Mouse (Mus musculus): ENCODE measurements around the gene BC028528. TPM values are rescaled to one million over a fixed set of nuclear protein-coding genes. Genes with fewer than 3 reads are reported as not detected.

Gene BC028528
- polyA plus RNA-seq, 1 experiment: 0.30 TPM

GRCm38 (mm10) chr3:95881979-95882815 is 9.6 kb downstream of the BC028528 start, which contains the start of gene Ciart:
TSS of gene Ciart (minus strand) at chr3:95882251.
- Histone ChIP-seq H3K4me1 (peaks cover 29% of the 10 kb centered on the region), H3K4me3 (replicated peaks) (peak within 1 kb of the TSS; percentile 93), H3K36me3 (replicated peaks; ENCODE audit: low read length) (peaks cover 33% of the 10 kb centered on the region), H3K9me3 (no peaks in the 10 kb centered on the region), H3K27me3 (replicated peaks) (peaks cover 1% of the 10 kb centered on the region)
- TF ChIP-seq GATA1 (IDR thresholded peaks at IDR 0.05; ENCODE audit: borderline replicate concordance, low read length) (no peak), FLI1 (IDR thresholded peaks at IDR 0.05; ENCODE audit: low read length) (no peak)

- Histone ChIP-seq H3K27me3 (replicated peaks) (no peaks in the 10 kb centered on the region), H3K9me3 (no peaks in the 10 kb centered on the region), H3K4me3 (replicated peaks) (no peak overlapping the region), H3K4me1 (peaks cover 40% of the 10 kb centered on the region), H3K36me3 (replicated peaks; ENCODE audit: low read length) (peaks cover 37% of the 10 kb centered on the region)
- TF ChIP-seq GATA1 (IDR thresholded peaks at IDR 0.05; ENCODE audit: borderline replicate concordance, low read length) (no peak), FLI1 (IDR thresholded peaks at IDR 0.05; ENCODE audit: low read length) (no peak)
These were observed 12.7 kb downstream of the BC028528 start for GRCm38 (mm10) chr3:95879063-95879462.

- TF ChIP-seq FLI1 (IDR thresholded peaks at IDR 0.05; ENCODE audit: low read length) (no peak), GATA1 (IDR thresholded peaks at IDR 0.05; ENCODE audit: borderline replicate concordance, low read length) (no peak)
- Histone ChIP-seq H3K4me1 (peaks cover 36% of the 10 kb centered on the region), H3K4me3 (replicated peaks) (peak overlapping the region; percentile 97), H3K9me3 (no peaks in the 10 kb centered on the region), H3K27me3 (replicated peaks) (no peaks in the 10 kb centered on the region), H3K36me3 (replicated peaks; ENCODE audit: low read length) (peaks cover 42% of the 10 kb centered on the region)
These were observed 19.8 kb downstream of the BC028528 start for GRCm38 (mm10) chr3:95872048-95872447.

GRCm38 (mm10) chr3:95871392-95871867 is 20.4 kb downstream of the BC028528 start, which contains the start of gene Mrps21:
TSS of gene Mrps21 (minus strand) at chr3:95871519.
- Histone ChIP-seq H3K9me3 (no peaks in the 10 kb centered on the region), H3K4me1 (peaks cover 36% of the 10 kb centered on the region), H3K4me3 (replicated peaks) (peak within 1 kb of the TSS; percentile 97), H3K27me3 (replicated peaks) (no peaks in the 10 kb centered on the region), H3K36me3 (replicated peaks; ENCODE audit: low read length) (peaks cover 46% of the 10 kb centered on the region)
- TF ChIP-seq GATA1 (IDR thresholded peaks at IDR 0.05; ENCODE audit: borderline replicate concordance, low read length) (no peak), FLI1 (IDR thresholded peaks at IDR 0.05; ENCODE audit: low read length) (peak; percentile 58; the same call in 1 of the 2 replicates)

GRCm38 (mm10) chr3:95870976-95871375 is 20.8 kb downstream of the BC028528 start:
- H3K4me3 ChIP-seq (replicated peaks): peak overlapping the region; percentile 97
- no peak for TF ChIP-seq GATA1 (IDR thresholded peaks at IDR 0.05; ENCODE audit: borderline replicate concordance, low read length)
- TF ChIP-seq FLI1 (IDR thresholded peaks at IDR 0.05; ENCODE audit: low read length): no peak
- H3K36me3 ChIP-seq (replicated peaks; ENCODE audit: low read length): peaks cover 49% of the 10 kb centered on the region
- H3K4me1 ChIP-seq: peaks cover 36% of the 10 kb centered on the region
- no peaks in the 10 kb centered on the region for H3K9me3 ChIP-seq
- no peaks in the 10 kb centered on the region for H3K27me3 ChIP-seq (replicated peaks)

- no peak overlapping the region for H3K4me3 ChIP-seq (replicated peaks)
- peaks cover 21% of the 10 kb centered on the region for H3K4me1 ChIP-seq
- H3K9me3 ChIP-seq: no peaks in the 10 kb centered on the region
- TF ChIP-seq FLI1 (IDR thresholded peaks at IDR 0.05; ENCODE audit: low read length) (no peak), GATA1 (IDR thresholded peaks at IDR 0.05; ENCODE audit: borderline replicate concordance, low read length) (no peak)
- peaks cover 70% of the 10 kb centered on the region for H3K36me3 ChIP-seq (replicated peaks; ENCODE audit: low read length)
- H3K27me3 ChIP-seq (replicated peaks): no peaks in the 10 kb centered on the region
These were observed 24.4 kb downstream of the BC028528 start for GRCm38 (mm10) chr3:95867408-95867807.

GRCm38 (mm10) chr3:95866071-95866470 is 25.7 kb downstream of the BC028528 start:
- TF ChIP-seq GATA1 (IDR thresholded peaks at IDR 0.05; ENCODE audit: borderline replicate concordance, low read length): no peak
- no peak for TF ChIP-seq FLI1 (IDR thresholded peaks at IDR 0.05; ENCODE audit: low read length)
- Histone ChIP-seq H3K9me3 (no peaks in the 10 kb centered on the region), H3K4me1 (peaks cover 15% of the 10 kb centered on the region), H3K4me3 (replicated peaks) (no peak overlapping the region), H3K36me3 (replicated peaks; ENCODE audit: low read length) (peaks cover 72% of the 10 kb centered on the region), H3K27me3 (replicated peaks) (no peaks in the 10 kb centered on the region)

- Histone ChIP-seq H3K4me1 (peaks cover 15% of the 10 kb centered on the region), H3K36me3 (replicated peaks; ENCODE audit: low read length) (peaks cover 72% of the 10 kb centered on the region), H3K27me3 (replicated peaks) (no peaks in the 10 kb centered on the region), H3K9me3 (no peaks in the 10 kb centered on the region), H3K4me3 (replicated peaks) (no peak overlapping the region)
- no peak for TF ChIP-seq FLI1 (IDR thresholded peaks at IDR 0.05; ENCODE audit: low read length)
- TF ChIP-seq GATA1 (IDR thresholded peaks at IDR 0.05; ENCODE audit: borderline replicate concordance, low read length): no peak
These were observed 26.2 kb downstream of the BC028528 start for GRCm38 (mm10) chr3:95865571-95865970.

GRCm38 (mm10) chr3:95865050-95865449 is 26.8 kb downstream of the BC028528 start:
- TF ChIP-seq GATA1 (IDR thresholded peaks at IDR 0.05; ENCODE audit: borderline replicate concordance, low read length) (no peak), FLI1 (IDR thresholded peaks at IDR 0.05; ENCODE audit: low read length) (no peak)
- peaks cover 12% of the 10 kb centered on the region for H3K4me1 ChIP-seq
- H3K36me3 ChIP-seq (replicated peaks; ENCODE audit: low read length): peaks cover 72% of the 10 kb centered on the region
- no peak overlapping the region for H3K4me3 ChIP-seq (replicated peaks)
- H3K9me3 ChIP-seq: no peaks in the 10 kb centered on the region
- H3K27me3 ChIP-seq (replicated peaks): no peaks in the 10 kb centered on the region

GRCm38 (mm10) chr3:95863578-95863977 is 28.2 kb downstream of the BC028528 start:
- Histone ChIP-seq H3K4me1 (peaks cover 9% of the 10 kb centered on the region), H3K36me3 (replicated peaks; ENCODE audit: low read length) (peaks cover 58% of the 10 kb centered on the region), H3K27me3 (replicated peaks) (no peaks in the 10 kb centered on the region), H3K4me3 (replicated peaks) (no peak overlapping the region), H3K9me3 (no peaks in the 10 kb centered on the region)
- TF ChIP-seq GATA1 (IDR thresholded peaks at IDR 0.05; ENCODE audit: borderline replicate concordance, low read length): no peak
- TF ChIP-seq FLI1 (IDR thresholded peaks at IDR 0.05; ENCODE audit: low read length): no peak
